Mouse (Mus musculus) liver, adult 2 months (tissue): ENCODE measurements around the gene Slc41a2.

Source experiments
- CTCF ChIP-seq: fragments of 200-500 bp; IDR thresholded peaks from 2 replicates; pipeline ENCODE4 v1.5.1; 2011; ENCODE audit warnings: low read depth, low read length, control low read depth
- POLR2A ChIP-seq: fragments of 200-500 bp; IDR thresholded peaks from 2 replicates; pipeline ENCODE4 v1.6.1; 2011; ENCODE audit warnings: low read length, control low read depth; ENCODE audit not compliant: insufficient read depth; ENCODE audit errors: extremely low read depth

DNA sequence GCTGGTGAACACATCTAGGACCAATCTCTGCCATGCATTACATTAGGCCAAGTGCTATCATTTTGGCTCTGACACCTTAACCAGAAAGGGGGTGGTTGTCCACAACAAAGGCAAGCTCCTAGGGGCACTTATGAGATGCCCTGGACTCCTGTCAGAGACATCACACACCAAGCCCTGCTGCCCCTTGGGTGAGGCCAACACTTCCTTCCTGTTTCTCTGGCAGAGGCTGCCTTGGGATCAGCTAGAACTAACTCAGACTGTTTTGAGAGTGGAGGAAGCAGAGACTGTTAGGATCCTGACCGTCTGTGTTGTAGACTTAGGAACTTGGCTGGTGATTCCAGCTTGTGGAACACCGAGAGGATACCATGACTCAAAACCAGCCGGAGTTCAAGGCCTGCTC is 103.7 kb downstream of the Slc41a2 start:
- TF ChIP-seq CTCF, result no peak
- TF ChIP-seq POLR2A, result no peak
